Mouse (Mus musculus) heart, adult 2 months (tissue): ENCODE measurements around the gene Slc35f3.

Experiments used
- CTCF ChIP-seq: fragments of 200-600 bp; IDR thresholded peaks from 2 replicates; pipeline ENCODE4 v1.8.1; 2022; ENCODE audit warnings: antibody characterized with exemption, mild to moderate bottlenecking, moderate library complexity
- EP300 ChIP-seq: fragments of 200-500 bp; IDR thresholded peaks from 2 replicates; pipeline ENCODE4 v1.6.1; 2011; ENCODE audit warnings: low read depth, low read length, control low read depth; ENCODE audit not compliant: insufficient read depth
- POLR2A ChIP-seq: fragments of 200-500 bp; IDR thresholded peaks from 2 replicates; pipeline ENCODE4 v1.6.1; 2011; ENCODE audit warnings: mild to moderate bottlenecking, low read depth, low read length, control low read depth; ENCODE audit not compliant: insufficient read depth

DNA sequence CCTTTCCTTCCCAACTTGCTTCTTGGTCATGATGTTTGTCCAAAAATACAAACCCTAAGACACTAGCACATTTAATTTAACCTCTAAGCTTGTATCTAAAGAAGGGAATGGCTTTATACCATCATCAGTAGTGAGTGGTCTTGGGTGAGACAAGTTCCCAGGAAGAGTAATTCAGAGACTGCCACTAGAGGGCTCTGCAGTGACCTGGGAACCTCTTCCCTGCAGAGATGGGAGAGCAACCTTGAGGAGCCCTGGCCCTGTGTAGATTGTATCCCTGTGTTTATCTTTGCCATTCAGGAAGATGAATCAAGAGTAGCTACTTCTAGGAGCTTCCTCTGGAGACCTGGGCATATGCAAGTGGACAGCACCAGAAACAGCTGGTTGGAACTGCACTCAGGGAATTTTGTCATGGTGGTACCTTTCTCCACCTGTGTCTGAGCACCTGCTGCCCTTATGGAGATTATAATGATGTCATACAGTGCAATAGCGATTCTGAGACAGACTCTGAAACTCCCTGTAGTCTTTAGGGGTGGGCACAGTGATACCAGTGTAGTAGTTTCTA lies 993 bp upstream of the Slc35f3 start:
- peak; percentile 79 for TF ChIP-seq CTCF
- TF ChIP-seq POLR2A, result no peak
- no peak for TF ChIP-seq EP300
